Mouse (Mus musculus) forebrain, postnatal 0 days (tissue): ENCODE data around the gene Vmn2r80. TPM values are rescaled to one million over a fixed set of nuclear protein-coding genes. Genes with fewer than 3 reads are reported as not detected.
"Not testable (repeated sequence)": the region's sequence is repeated elsewhere in the genome, so short reads cannot be mapped to it uniquely, and the experiment has no call there.

Experiments used
- ATAC-seq: fragments of 200-750 bp; cut with Nextera tagmentation; 2 replicates; pipeline ENCODE4 v1.8.0; 2017; ENCODE audit warnings: mild to moderate bottlenecking, moderate library complexity
- DNase-seq: peaks from one replicate; pipeline ENCODE4 v3.0.0-alpha.2; 2015
- H3K27ac ChIP-seq: fragments of 300-500 bp; sonication (generic); 2 replicates; pipeline ENCODE4 v1.5.1; 2014; ENCODE audit warnings: low read depth, mild to moderate bottlenecking, antibody characterized with exemption, low read length, moderate library complexity, mixed read lengths
- H3K27me3 ChIP-seq: fragments of 300-500 bp; sonication (generic); 2 replicates; pipeline ENCODE4 v1.6.1; 2014; ENCODE audit warnings: mild to moderate bottlenecking, low read length, mixed read lengths; ENCODE audit not compliant: insufficient read depth
- H3K36me3 ChIP-seq: fragments of 300-500 bp; sonication (generic); 2 replicates; pipeline ENCODE4 v1.6.1; 2014; ENCODE audit warnings: mild to moderate bottlenecking, moderate library complexity; ENCODE audit not compliant: insufficient read depth
- H3K4me1 ChIP-seq: fragments of 300-500 bp; sonication (generic); 2 replicates; pipeline ENCODE4 v1.6.1; 2014; ENCODE audit warnings: antibody characterized with exemption; ENCODE audit not compliant: insufficient read depth
- H3K4me2 ChIP-seq: fragments of 300-500 bp; sonication (generic); 2 replicates; pipeline ENCODE4 v1.6.1; 2014; ENCODE audit warnings: low read depth, mild to moderate bottlenecking, moderate library complexity
- H3K4me3 ChIP-seq: fragments of 300-500 bp; sonication (generic); 2 replicates; pipeline ENCODE4 v1.5.1; 2014; ENCODE audit warnings: low read depth, low read length, mixed read lengths
- H3K9ac ChIP-seq: fragments of 300-500 bp; sonication (generic); 2 replicates; pipeline ENCODE4 v1.6.1; 2014; ENCODE audit warnings: mild to moderate bottlenecking
- H3K9me3 ChIP-seq: fragments of 300-500 bp; sonication (generic); 2 replicates; pipeline ENCODE4 v1.6.1; 2016; ENCODE audit warnings: low read length
- CTCF ChIP-seq: sonication (generic); IDR thresholded peaks from 2 replicates; pipeline ENCODE4 v1.5.1; 2016; ENCODE audit warnings: antibody characterized with exemption, control low read depth, low read depth
- WGBS: fragments of 180-500 bp; shearing (Covaris S2); extraction: QIAGEN DNeasy Blood & Tissue Kit; methylation state at CpG from one replicate; pipeline ENCODE4 v1.1.7; 2014; 5-methylcytosine and 5-hydroxymethylcytosine counted together
- polyA plus RNA-seq: library from polyadenylated mRNA; unstranded; fragments of >200 nt; fragmentation: Nextera tagmentation; extraction: Ambion mirVana; gene quantifications from 2 replicates; pipeline ENCODE4 v1.2.1, GENCODE M21; 2015
- total RNA-seq: library from RNA; depleted of rRNA; stranded (reverse); fragments of >200 nt; gene quantifications from 2 replicates; pipeline ENCODE4 v1.2.3, GENCODE M21; 2014; rRNA removed

The Vmn2r80 gene
- total RNA-seq (not detected in 2 replicates), polyA plus RNA-seq (not detected in 2 replicates)

DNA sequence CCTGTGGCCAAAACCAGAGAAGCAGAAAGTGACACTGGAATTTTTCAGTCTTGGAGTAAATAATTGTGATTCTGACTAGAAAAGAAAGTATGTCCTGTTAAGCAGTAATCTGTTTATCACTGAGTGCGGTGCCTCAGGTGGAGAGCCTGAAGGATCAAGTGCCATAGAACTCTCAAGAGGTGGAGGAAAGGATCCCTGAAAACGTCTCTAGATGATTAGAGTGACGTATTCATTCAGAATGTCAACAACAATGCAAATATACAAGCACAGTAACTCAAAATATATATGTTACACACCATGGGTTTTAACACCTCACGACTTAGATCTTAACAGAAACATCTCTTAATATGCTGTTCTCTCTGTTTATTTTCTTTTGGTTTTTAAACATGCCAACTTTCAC, at the start of gene Vmn2r80:
TSS of gene Vmn2r80 (plus strand) at position 301 of the 400 bp plus-strand sequence.
- H3K27ac ChIP-seq, DNase-seq, H3K4me1 ChIP-seq, H3K27me3 ChIP-seq, H3K9me3 ChIP-seq, H3K9ac ChIP-seq, H3K4me2 ChIP-seq, H3K4me3 ChIP-seq, ATAC-seq, H3K36me3 ChIP-seq: not testable (repeated sequence)
- WGBS = 76% methylated on average over 4 of the region's 4 CpGs

DNA sequence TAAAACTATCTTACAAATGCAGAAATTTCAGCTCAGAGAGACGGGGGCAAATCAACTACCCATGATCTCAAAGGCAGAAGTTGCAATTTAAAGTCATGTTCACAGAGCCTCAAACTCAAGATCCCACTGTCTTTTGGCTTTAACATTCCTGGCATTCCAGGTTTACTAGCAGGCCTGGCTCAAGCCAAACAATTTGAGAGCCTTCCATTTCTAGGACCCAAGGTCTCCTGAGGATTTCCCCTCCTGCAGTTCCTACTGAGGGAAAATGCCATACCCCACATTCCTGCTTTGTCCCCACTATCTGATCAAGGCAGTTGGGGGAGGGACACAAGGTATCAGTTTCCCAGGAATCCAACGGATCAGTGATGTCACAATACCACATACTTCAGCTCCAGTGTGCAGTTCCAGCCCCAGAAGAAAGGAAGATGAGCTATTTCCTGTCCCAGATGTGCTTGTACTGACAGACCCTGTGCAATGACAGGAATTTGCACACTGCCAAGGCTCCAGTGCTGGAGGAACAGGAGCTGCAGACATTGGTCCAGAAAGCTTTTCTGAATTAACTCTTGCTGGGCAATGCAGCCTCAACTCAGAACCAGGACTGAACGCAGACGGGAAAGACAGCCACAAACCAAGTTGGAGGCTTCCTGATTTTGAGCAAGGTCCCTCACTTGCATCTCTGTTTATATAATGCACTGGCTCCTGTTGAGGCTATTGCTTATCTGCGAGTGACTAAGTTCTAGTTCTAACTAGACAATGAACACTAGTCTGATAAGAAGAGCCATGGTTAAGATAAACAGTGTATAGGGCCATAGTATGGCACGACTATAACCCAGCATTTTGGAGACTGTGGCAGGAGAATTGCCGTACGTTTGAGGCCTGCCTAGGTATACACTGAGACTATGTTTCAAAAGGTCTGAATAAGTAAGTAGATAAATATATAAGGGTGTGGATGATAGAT, 42.0 kb upstream of the Vmn2r80 start:
- H3K27ac ChIP-seq = no peak overlapping the region
- no peaks in the 10 kb centered on the region for H3K36me3 ChIP-seq
- ATAC-seq = no peak
- WGBS = 74% methylated on average over 8 of the region's 8 CpGs
- no peaks in the 10 kb centered on the region for H3K4me1 ChIP-seq
- no peak overlapping the region for H3K9ac ChIP-seq
- no peak for DNase-seq
- H3K4me2 ChIP-seq = no peak overlapping the region
- no peaks in the 10 kb centered on the region for H3K9me3 ChIP-seq
- no peak overlapping the region for H3K4me3 ChIP-seq
- H3K27me3 ChIP-seq = no peaks in the 10 kb centered on the region
- no peak for TF ChIP-seq CTCF

DNA sequence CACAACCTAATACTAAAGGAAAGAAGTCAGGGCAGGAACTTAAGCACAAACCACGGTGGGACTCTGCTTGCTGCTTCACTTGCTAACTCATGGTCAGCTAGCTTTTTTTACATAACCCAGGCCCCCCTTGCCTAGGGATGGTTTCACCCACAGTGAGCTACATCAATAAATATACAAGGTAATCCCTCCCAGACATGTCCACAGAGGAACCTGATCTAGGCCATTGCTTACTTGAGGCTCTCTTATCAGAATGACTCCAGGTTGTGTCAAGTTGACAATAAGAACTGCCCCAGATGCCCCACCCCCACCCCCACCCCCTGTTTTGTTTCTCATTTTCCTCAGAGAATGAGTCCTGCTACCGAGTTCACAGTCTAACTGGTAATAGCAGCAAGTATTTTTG, 41.0 kb upstream of the Vmn2r80 start:
- H3K4me2 ChIP-seq = no peak overlapping the region
- no peak overlapping the region for H3K27ac ChIP-seq
- DNase-seq (no peak), ATAC-seq (no peak)
- H3K36me3 ChIP-seq = no peaks in the 10 kb centered on the region
- TF ChIP-seq CTCF = no peak
- no peaks in the 10 kb centered on the region for H3K9me3 ChIP-seq
- no peak overlapping the region for H3K4me3 ChIP-seq
- 75% methylated on average over 2 of the region's 2 CpGs for WGBS
- H3K9ac ChIP-seq = no peak overlapping the region
- no peaks in the 10 kb centered on the region for H3K27me3 ChIP-seq
- H3K4me1 ChIP-seq = no peaks in the 10 kb centered on the region

DNA sequence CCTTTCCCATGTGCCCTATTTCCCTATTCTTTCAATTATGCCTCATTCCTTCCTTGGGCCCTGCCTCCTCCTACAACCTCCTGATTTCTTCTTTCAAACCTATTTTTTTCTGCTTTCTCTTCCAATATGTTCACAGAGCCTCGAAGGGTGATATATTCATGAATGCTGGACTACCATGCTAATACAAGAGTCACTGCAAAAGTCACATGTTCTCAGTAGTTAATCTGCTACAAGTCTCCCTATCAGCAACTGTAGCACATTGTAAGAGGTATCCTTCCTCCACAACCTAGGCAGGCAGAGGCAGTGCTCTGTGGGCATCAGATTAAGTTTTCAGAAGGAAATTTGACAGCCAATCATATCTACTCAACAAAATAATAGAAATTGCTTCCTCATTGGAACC, 39.4 kb upstream of the Vmn2r80 start:
- no peaks in the 10 kb centered on the region for H3K4me1 ChIP-seq
- no peak overlapping the region for H3K4me3 ChIP-seq
- DNase-seq = no peak
- H3K27ac ChIP-seq = no peak overlapping the region
- ATAC-seq = no peak
- H3K36me3 ChIP-seq = no peaks in the 10 kb centered on the region
- no peak overlapping the region for H3K4me2 ChIP-seq
- WGBS = 83% methylated on average over 1 of the region's 1 CpGs
- no peak overlapping the region for H3K9ac ChIP-seq
- no peaks in the 10 kb centered on the region for H3K27me3 ChIP-seq
- TF ChIP-seq CTCF = no peak
- H3K9me3 ChIP-seq = no peaks in the 10 kb centered on the region

DNA sequence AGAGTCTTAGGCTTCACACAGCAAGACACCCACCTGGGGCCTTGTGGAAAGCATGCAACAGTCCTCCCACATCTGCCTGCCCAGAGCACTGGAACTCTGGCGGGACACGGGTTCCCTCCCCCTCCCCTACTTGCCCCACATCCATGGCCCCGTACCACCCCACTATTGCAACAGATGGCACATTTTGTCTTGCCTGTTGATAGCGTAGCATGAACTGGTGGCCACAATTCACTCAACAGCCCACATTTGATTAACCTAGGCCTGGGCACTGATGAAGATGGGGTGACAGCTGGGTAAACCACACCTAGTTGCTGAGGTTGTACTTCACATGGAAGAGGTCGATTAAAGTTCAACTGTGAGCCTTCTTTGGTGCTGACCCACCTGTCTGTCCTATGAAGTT, 38.1 kb upstream of the Vmn2r80 start:
- Histone ChIP-seq H3K9ac (no peak overlapping the region), H3K36me3 (no peaks in the 10 kb centered on the region), H3K4me3 (no peak overlapping the region), H3K27ac (no peak overlapping the region), H3K4me1 (no peaks in the 10 kb centered on the region), H3K27me3 (no peaks in the 10 kb centered on the region), H3K4me2 (no peak overlapping the region), H3K9me3 (no peaks in the 10 kb centered on the region)
- WGBS = 90% methylated on average over 5 of the region's 5 CpGs
- DNase-seq (no peak), ATAC-seq (no peak)
- TF ChIP-seq CTCF = no peak

DNA sequence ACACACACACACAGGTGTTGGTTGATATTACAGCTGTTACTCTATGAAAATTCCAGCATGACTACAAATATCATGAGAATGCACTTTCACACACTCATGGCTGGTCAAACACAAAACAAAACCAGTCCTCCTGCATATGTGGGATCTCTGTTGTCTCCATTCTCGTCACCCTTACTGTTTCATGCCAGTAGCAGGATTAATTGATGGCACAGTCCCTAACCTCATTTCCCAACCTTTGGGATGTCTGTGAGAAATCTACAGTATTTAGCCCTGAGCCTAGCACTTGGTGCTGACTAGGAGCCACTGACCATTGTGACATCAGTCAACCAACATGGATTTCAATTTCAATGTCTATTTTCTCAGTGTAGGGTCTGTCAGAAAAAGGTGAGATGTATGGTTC, 33.5 kb upstream of the Vmn2r80 start:
- 55% methylated on average over 1 of the region's 1 CpGs for WGBS
- no peak overlapping the region for H3K4me3 ChIP-seq
- no peak for TF ChIP-seq CTCF
- no peak for DNase-seq
- H3K9me3 ChIP-seq = no peaks in the 10 kb centered on the region
- H3K36me3 ChIP-seq = no peaks in the 10 kb centered on the region
- no peaks in the 10 kb centered on the region for H3K27me3 ChIP-seq
- H3K9ac ChIP-seq = no peak overlapping the region
- no peak overlapping the region for H3K27ac ChIP-seq
- ATAC-seq = no peak
- H3K4me1 ChIP-seq = no peaks in the 10 kb centered on the region
- H3K4me2 ChIP-seq = no peak overlapping the region

DNA sequence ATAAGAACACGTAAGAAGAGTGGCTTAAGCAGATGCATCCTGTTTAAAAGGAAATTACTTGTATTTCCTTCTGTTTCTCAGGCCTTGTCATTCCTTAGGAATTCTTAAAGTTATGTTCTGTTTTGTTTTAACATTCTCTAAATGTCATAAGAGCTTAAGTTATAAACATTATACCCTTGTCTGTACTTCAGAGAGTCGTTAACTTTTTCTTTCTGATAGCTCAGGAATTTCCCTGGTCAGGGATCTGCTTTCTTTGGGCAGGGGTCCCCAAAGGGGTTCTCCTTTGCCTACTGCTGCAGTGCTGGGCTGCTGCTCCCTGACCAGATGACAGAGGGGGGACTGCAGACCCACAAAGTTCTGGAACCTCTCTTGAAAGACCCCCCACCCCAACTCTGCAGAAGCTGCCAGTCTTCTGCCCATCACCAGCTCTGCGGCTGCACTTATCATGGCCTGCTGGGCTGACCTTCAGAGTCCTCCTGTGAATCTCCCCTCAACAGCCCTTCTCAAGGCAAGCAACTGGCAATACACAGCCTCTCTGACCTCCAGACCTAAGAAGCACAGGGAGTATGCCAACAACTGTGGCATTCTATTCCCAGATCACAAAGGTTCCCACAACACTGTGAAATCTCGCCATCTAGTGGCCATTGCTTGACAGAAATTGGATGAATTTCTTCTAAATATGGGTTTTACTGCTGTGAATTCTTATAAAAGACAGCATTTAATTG, 32.3 kb upstream of the Vmn2r80 start:
- no peaks in the 10 kb centered on the region for H3K27me3 ChIP-seq
- ATAC-seq = peak; percentile 82
- H3K9me3 ChIP-seq = no peaks in the 10 kb centered on the region
- H3K4me3 ChIP-seq = no peak overlapping the region
- no peak overlapping the region for H3K4me2 ChIP-seq
- H3K27ac ChIP-seq = no peak overlapping the region
- 54% methylated on average over 4 of the region's 4 CpGs for WGBS
- peak; percentile 87 for DNase-seq
- no peaks in the 10 kb centered on the region for H3K4me1 ChIP-seq
- no peaks in the 10 kb centered on the region for H3K36me3 ChIP-seq
- TF ChIP-seq CTCF = peak; percentile 91
- H3K9ac ChIP-seq = no peak overlapping the region
